27 mouse cellular contexts compared by ENCODE assay signal in genomic region chr16:4705541-4705940, GRCm38 (mm10). TPM values are rescaled to one million over a fixed set of nuclear protein-coding genes. Genes with fewer than 3 reads are reported as not detected.
DNase-seq lines count a peak whose midpoint lies in the region; ATAC-seq and TF ChIP-seq lines count a peak whose summit lies in the region.
"Had no signal": no experiment of that assay in that cellular context is flagged by ENCODE, and none has a peak within 500 bp of the region (broad histone marks: within the 10 kb centered on the region; RNA-seq: fewer than 3 reads in every experiment).

No protein-coding gene starts in this region.

- 57% methylated on average over 4 of the region's 4 CpGs for WGBS in heart, embryonic 11.5 days (ENCODE audit: insufficient replicate concordance)
- 75% methylated on average over 4 of the region's 4 CpGs for WGBS in midbrain, embryonic 11.5 days

- no peaks in the 10 kb centered on the region for H3K9me3 ChIP-seq in MEL (replicated peaks; ENCODE audit: insufficient read depth, low read length)
- no peaks in the 10 kb centered on the region for H3K9me3 ChIP-seq in heart, embryonic 11.5 days (replicated peaks; ENCODE audit: control insufficient read depth, low read length)
- no peaks in the 10 kb centered on the region for H3K9me3 ChIP-seq in midbrain, embryonic 11.5 days (ENCODE audit: control insufficient read depth, low read length)
- H3K9me3 ChIP-seq: embryonic facial prominence, embryonic 10.5 days; embryonic facial prominence, embryonic 13.5 days; forebrain, embryonic 12.5 days; forebrain, embryonic 15.5 days; heart, embryonic 10.5 days; hindbrain, embryonic 12.5 days; hindbrain, embryonic 15.5 days had no signal

- TF ChIP-seq CTCF in MEL (IDR thresholded peaks at IDR 0.05 in 2 of 3, conservative IDR thresholded peaks at IDR 0.05 in 1 of 3; ENCODE audit: control insufficient read depth in 1 of 3, insufficient read depth in 1 of 3, low read depth in 2 of 3, low read length in 3 of 3, poor library complexity in 1 of 3, severe bottlenecking in 1 of 3) = no peak

- ATAC-seq in heart, embryonic 11.5 days (replicated peaks; ENCODE audit: insufficient number of reproducible peaks, low FRiP score, low TSS enrichment) = no peak
- ATAC-seq in midbrain, embryonic 11.5 days (ENCODE audit: low FRiP score) = no peak
- no peak for ATAC-seq in megakaryocyte, adult 5-6 weeks (ENCODE audit: poor library complexity, severe bottlenecking)
- ATAC-seq: forebrain, embryonic 15.5 days had no signal

- no peak for TF ChIP-seq RAD21 in MEL (IDR thresholded peaks at IDR 0.05; ENCODE audit: low read depth, low read length)

- H3K9ac ChIP-seq in MEL (ENCODE audit: control insufficient read depth, low read depth, low read length, poor library complexity, severe bottlenecking) = no peak overlapping the region
- no peak overlapping the region for H3K9ac ChIP-seq in heart, embryonic 11.5 days (ENCODE audit: low read depth, low read length)
- H3K9ac ChIP-seq in midbrain, embryonic 11.5 days (ENCODE audit: low read length) = no peak overlapping the region
- H3K9ac ChIP-seq: embryonic facial prominence, embryonic 13.5 days; forebrain, embryonic 12.5 days; forebrain, embryonic 15.5 days; hindbrain, embryonic 12.5 days; hindbrain, embryonic 15.5 days had no signal

- peaks cover 0 to 40% of the 10 kb centered on the region in 2 experiments; a peak in 2 of 4 replicates for H3K36me3 ChIP-seq in MEL (ENCODE audit: control insufficient read depth in 1 of 2, insufficient read depth in 2 of 2, low read length in 2 of 2)
- peaks cover 45% of the 10 kb centered on the region for H3K36me3 ChIP-seq in heart, embryonic 11.5 days (ENCODE audit: control insufficient read depth, insufficient read depth, low read length)
- H3K36me3 ChIP-seq in midbrain, embryonic 11.5 days (ENCODE audit: control insufficient read depth, insufficient read depth, low read length) = peaks cover 30% of the 10 kb centered on the region

- H3K4me2 ChIP-seq in heart, embryonic 11.5 days = no peak overlapping the region
- no peak overlapping the region for H3K4me2 ChIP-seq in midbrain, embryonic 11.5 days
- H3K4me2 ChIP-seq: embryonic facial prominence, embryonic 13.5 days; forebrain, embryonic 12.5 days; forebrain, embryonic 15.5 days; hindbrain, embryonic 12.5 days; hindbrain, embryonic 15.5 days had no signal

- no peak for TF ChIP-seq POLR2A in MEL (IDR thresholded peaks at IDR 0.05; ENCODE audit: control insufficient read depth in 1 of 2, insufficient read depth in 1 of 2, low read depth in 1 of 2, low read length in 2 of 2, poor library complexity in 1 of 2)

- H3K4me1 ChIP-seq in MEL (ENCODE audit: control insufficient read depth in 1 of 2, insufficient read depth in 2 of 2, low read length in 2 of 2) = no peaks in the 10 kb centered on the region
- no peaks in the 10 kb centered on the region for H3K4me1 ChIP-seq in heart, embryonic 11.5 days (ENCODE audit: control insufficient read depth, insufficient read depth, low read length)
- no peaks in the 10 kb centered on the region for H3K4me1 ChIP-seq in midbrain, embryonic 11.5 days (ENCODE audit: control insufficient read depth, insufficient read depth, low read length)
- H3K4me1 ChIP-seq: embryonic facial prominence, embryonic 10.5 days; embryonic facial prominence, embryonic 13.5 days; forebrain, embryonic 12.5 days; forebrain, embryonic 15.5 days; heart, embryonic 10.5 days; hindbrain, embryonic 12.5 days; hindbrain, embryonic 15.5 days had no signal

- no peak for TF ChIP-seq EP300 in MEL (IDR thresholded peaks at IDR 0.05; ENCODE audit: low read depth in 1 of 2, low read length in 2 of 2)

- no peak overlapping the region for H3K4me3 ChIP-seq in MEL (ENCODE audit: control insufficient read depth in 1 of 2, insufficient read depth in 1 of 2, low read depth in 2 of 2, low read length in 2 of 2)
- no peak overlapping the region for H3K4me3 ChIP-seq in heart, embryonic 11.5 days (ENCODE audit: low read depth, low read length)
- H3K4me3 ChIP-seq in midbrain, embryonic 11.5 days (ENCODE audit: low read depth, low read length) = no peak overlapping the region
- H3K4me3 ChIP-seq: embryonic facial prominence, embryonic 10.5 days; embryonic facial prominence, embryonic 13.5 days; erythroblast, embryonic 14.5 days; forebrain, embryonic 12.5 days; forebrain, embryonic 15.5 days; heart, adult 2 months; heart, embryonic 10.5 days; hindbrain, embryonic 12.5 days; hindbrain, embryonic 15.5 days had no signal

- no peak for DNase-seq in MEL (ENCODE audit: low read depth, low spot score)
- peak; percentile 81 for DNase-seq in lung, adult 18-20 months
- DNase-seq in lung, postnatal 10 days = peak; percentile 51
- peak; percentile 81 for DNase-seq in lung, postnatal 36 days
- no peak for DNase-seq in natural killer cell, adult 2 months (ENCODE audit: low spot score in 2 of 2)
- DNase-seq in midbrain, embryonic 11.5 days (ENCODE audit: low spot score, missing footprints) = no peak
- DNase-seq: adrenal gland, adult 2 months; adrenal gland, postnatal 14 days; B cell, adult 2 months; cerebellum, adult 11 months; cerebellum, adult 2 months; cerebellum, adult 9-11 months; cerebellum, postnatal 36 days; embryo, embryonic 11 days; gastrocnemius, postnatal 10 days; gastrocnemius, postnatal 36 days; heart, adult 2 months had no signal

- H3K79me2 ChIP-seq in MEL (ENCODE audit: control insufficient read depth, insufficient read depth, low read length, poor library complexity) = no peaks in the 10 kb centered on the region

- H3K27ac ChIP-seq in MEL (ENCODE audit: control insufficient read depth, low read depth, low read length) = no peak overlapping the region
- no peak overlapping the region for H3K27ac ChIP-seq in heart, embryonic 11.5 days (ENCODE audit: low read depth, low read length)
- no peak overlapping the region for H3K27ac ChIP-seq in midbrain, embryonic 11.5 days (ENCODE audit: low read depth, low read length)
- H3K27ac ChIP-seq: embryonic facial prominence, embryonic 10.5 days; embryonic facial prominence, embryonic 13.5 days; forebrain, embryonic 12.5 days; forebrain, embryonic 15.5 days; heart, adult 2 months; heart, embryonic 10.5 days; hindbrain, embryonic 12.5 days; hindbrain, embryonic 15.5 days had no signal

- no peaks in the 10 kb centered on the region for H3K27me3 ChIP-seq in MEL (ENCODE audit: control insufficient read depth in 1 of 2, insufficient read depth in 2 of 2, low read length in 2 of 2)
- H3K27me3 ChIP-seq in heart, embryonic 11.5 days (ENCODE audit: control insufficient read depth, insufficient read depth, low read length) = no peaks in the 10 kb centered on the region
- H3K27me3 ChIP-seq in midbrain, embryonic 11.5 days (ENCODE audit: control insufficient read depth, insufficient read depth, low read length) = no peaks in the 10 kb centered on the region
- H3K27me3 ChIP-seq: embryonic facial prominence, embryonic 13.5 days; forebrain, embryonic 12.5 days; forebrain, embryonic 15.5 days; hindbrain, embryonic 12.5 days; hindbrain, embryonic 15.5 days had no signal

TF ChIP-seq in MEL, 35 proteins besides CTCF, POLR2A, EP300 and RAD21:
- TF ChIP-seq SIN3A (IDR thresholded peaks at IDR 0.05; ENCODE audit: low read length) (0 out of 2 replicates have a peak, but pooled peaks have one; percentile 26), ETS1 (IDR thresholded peaks at IDR 0.05; ENCODE audit: low read depth, low read length) (no peak)

RNA-seq across cellular contexts. Expression of gene Nmral1, which starts 13.6 kb away (rescaled TPM):
- total RNA-seq in MEL (2012; rRNA removed) = 50.6 and 60.4 TPM in 2 replicates
- 10 to 100 TPM in 1 of 2 experiments, not detected in 1; 54.6 TPM for polyA plus RNA-seq in MEL (2012; ENCODE audit: insufficient read depth in 1 of 2, insufficient read length in 2 of 2, low read depth in 1 of 2, low replicate concordance in 2 of 2, missing spikeins in 1 of 2)
- 53.1 and 58.3 TPM in 2 replicates for polyA plus RNA-seq in heart, embryonic 11.5 days (2014; fragmentation: Nextera tagmentation; extraction: Ambion mirVana)
- polyA plus RNA-seq in midbrain, embryonic 11.5 days (2014; fragmentation: Nextera tagmentation; extraction: Ambion mirVana) = 174 and 191 TPM in 2 replicates
- 45.6 and 46.1 TPM in 2 replicates for total RNA-seq in megakaryocyte, adult 5-6 weeks (2015)
- 43.5 and 47.8 TPM in 2 replicates for total RNA-seq in megakaryocyte, adult 5-6 weeks (2017)

RNA-seq across cellular contexts. Expression of gene Hmox2, which starts 20.6 kb away (rescaled TPM):
- 41.5 and 45.7 TPM in 2 replicates for total RNA-seq in MEL (2012; rRNA removed)
- 10 to 100 TPM in 1 of 2 experiments, not detected in 1; 75.0 TPM for polyA plus RNA-seq in MEL (2012; ENCODE audit: insufficient read depth in 1 of 2, insufficient read length in 2 of 2, low read depth in 1 of 2, low replicate concordance in 2 of 2, missing spikeins in 1 of 2)
- polyA plus RNA-seq in heart, embryonic 11.5 days (2014; fragmentation: Nextera tagmentation; extraction: Ambion mirVana) = 102 and 109 TPM in 2 replicates
- 82.2 and 82.7 TPM in 2 replicates for polyA plus RNA-seq in midbrain, embryonic 11.5 days (2014; fragmentation: Nextera tagmentation; extraction: Ambion mirVana)
- total RNA-seq in megakaryocyte, adult 5-6 weeks (2015) = 74.5 and 91.4 TPM in 2 replicates
- 89.6 and 108 TPM in 2 replicates for total RNA-seq in megakaryocyte, adult 5-6 weeks (2017)

RNA-seq across cellular contexts. Expression of gene Coro7, which starts 26.0 kb away (rescaled TPM):
- total RNA-seq in MEL (2012; rRNA removed) = 9.8 and 11.5 TPM in 2 replicates
- polyA plus RNA-seq in MEL (2012; ENCODE audit: insufficient read depth in 1 of 2, insufficient read length in 2 of 2, low read depth in 1 of 2, low replicate concordance in 2 of 2, missing spikeins in 1 of 2) = 10 to 100 TPM in 1 of 2 experiments, not detected in 1; 38.3 TPM
- 12.1 and 12.4 TPM in 2 replicates for polyA plus RNA-seq in heart, embryonic 11.5 days (2014; fragmentation: Nextera tagmentation; extraction: Ambion mirVana)
- 13.6 TPM in 2 replicates for polyA plus RNA-seq in midbrain, embryonic 11.5 days (2014; fragmentation: Nextera tagmentation; extraction: Ambion mirVana)
- 68.6 and 74.5 TPM in 2 replicates for total RNA-seq in megakaryocyte, adult 5-6 weeks (2015)
- total RNA-seq in megakaryocyte, adult 5-6 weeks (2017) = 40.2 and 49.1 TPM in 2 replicates

Comparison
In these comparisons a context has a peak if more than half of its experiments do, and no peak if none do; other contexts are left out.
1. DNase-seq: peak in lung, adult 18-20 months (2 of 2), lung, postnatal 10 days (single experiment) and lung, postnatal 36 days (single experiment); none in MEL (single experiment), natural killer cell, adult 2 months (0 of 2) and midbrain, embryonic 11.5 days (single experiment).